Mouse (Mus musculus) forebrain, embryonic 10.5 days (tissue): ENCODE measurements at regions not wholly inside any gene's neighbourhood (a gene's known extent, or its start where the extent isn't known, plus 50 kb on each side); places are given as distances from the start of the nearest gene placed in this dataset.

Experiments
- DNase-seq: peaks from one replicate; pipeline ENCODE4 v3.0.0-alpha.2; 2017; ENCODE audit warnings: low spot score; ENCODE audit errors: extremely low spot score
- H3K27ac ChIP-seq: fragments of 300-500 bp; sonication (generic); 2 replicates; pipeline ENCODE4 v1.5.1; 2016; ENCODE audit warnings: mild to moderate bottlenecking
- H3K27me3 ChIP-seq: fragments of 300-500 bp; sonication (generic); 2 replicates; pipeline ENCODE4 v1.6.1; 2016; ENCODE audit warnings: mild to moderate bottlenecking; ENCODE audit not compliant: poor library complexity, severe bottlenecking
- H3K36me3 ChIP-seq: fragments of 300-500 bp; sonication (generic); replicated peaks from 2 replicates; pipeline ENCODE4 v1.6.1; 2016; ENCODE audit warnings: mild to moderate bottlenecking, moderate library complexity
- H3K4me1 ChIP-seq: fragments of 300-500 bp; sonication (generic); 2 replicates; pipeline ENCODE4 v1.6.1; 2016
- H3K4me3 ChIP-seq: fragments of 300-500 bp; sonication (generic); 2 replicates; pipeline ENCODE4 v1.5.1; 2016; ENCODE audit warnings: mild to moderate bottlenecking, moderate library complexity
- H3K9me3 ChIP-seq: fragments of 300-500 bp; sonication (generic); 2 replicates; pipeline ENCODE4 v1.6.1; 2016; ENCODE audit warnings: mild to moderate bottlenecking, moderate library complexity
- WGBS: fragments of 180-500 bp; shearing (Covaris S2); methylation state at CpG from one replicate; pipeline ENCODE4 v1.1.7; 2016; 5-methylcytosine and 5-hydroxymethylcytosine counted together

- H3K9me3 ChIP-seq: no peaks in the 10 kb centered on the region
- no peaks in the 10 kb centered on the region for H3K36me3 ChIP-seq
- no peak overlapping the region for H3K4me3 ChIP-seq
- 84% methylated on average over 1 of the region's 1 CpGs for WGBS
- no peaks in the 10 kb centered on the region for H3K4me1 ChIP-seq
- H3K27me3 ChIP-seq: no peaks in the 10 kb centered on the region
- no peak for DNase-seq
- H3K27ac ChIP-seq: no peak overlapping the region
Measured at GRCm38 (mm10) chr2:46530686-46531085, 1413.5 kb upstream of the Zeb2 start.

DNA sequence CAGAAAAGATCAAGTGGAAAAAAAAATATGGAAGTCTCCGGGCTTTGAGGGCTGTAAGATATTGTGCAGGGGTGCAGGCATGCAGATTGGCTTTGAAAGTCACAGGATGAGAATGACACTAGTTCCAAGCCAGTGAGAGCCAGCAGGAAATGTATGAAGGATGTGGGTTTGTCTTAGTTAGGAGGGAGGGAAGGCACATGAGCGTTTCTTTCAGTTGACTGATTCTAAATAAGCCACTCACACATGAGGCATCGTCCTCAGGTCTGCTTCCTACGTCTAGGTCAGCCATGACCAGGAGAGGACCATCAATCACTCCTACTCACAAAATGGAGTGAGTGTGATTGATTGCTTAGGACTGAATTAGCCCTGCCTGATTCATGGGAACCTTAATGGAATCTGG is 1408.0 kb upstream of the Zeb2 start:
- no peak overlapping the region for H3K27ac ChIP-seq
- no peak overlapping the region for H3K4me3 ChIP-seq
- WGBS: 70% methylated on average over 4 of the region's 4 CpGs
- H3K9me3 ChIP-seq: no peaks in the 10 kb centered on the region
- H3K4me1 ChIP-seq: peaks cover 9% of the 10 kb centered on the region; the same call in 1 of the 2 replicates
- DNase-seq: no peak
- H3K27me3 ChIP-seq: no peaks in the 10 kb centered on the region
- no peaks in the 10 kb centered on the region for H3K36me3 ChIP-seq

DNA sequence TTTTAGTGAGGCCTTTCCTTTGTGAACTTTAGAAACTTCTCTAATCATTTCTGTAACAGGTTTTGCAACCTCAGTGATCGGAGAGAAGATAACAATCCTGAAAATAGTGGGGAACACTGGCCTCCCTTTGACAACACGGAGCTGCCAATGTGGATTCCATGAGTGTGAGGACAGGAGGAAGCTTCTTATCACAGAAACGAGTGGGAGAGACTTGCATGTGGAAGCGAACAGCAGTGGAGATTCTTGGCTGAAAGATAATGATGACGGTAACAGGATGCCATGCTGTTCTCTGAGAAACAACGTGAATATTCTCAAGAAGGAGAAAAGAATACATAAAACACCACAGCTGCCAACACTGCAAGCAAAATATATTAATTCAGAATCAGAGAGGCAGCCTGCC is 1407.4 kb upstream of the Zeb2 start:
- WGBS: 66% methylated on average over 6 of the region's 6 CpGs
- Histone ChIP-seq H3K27me3 (no peaks in the 10 kb centered on the region), H3K4me3 (no peak overlapping the region), H3K9me3 (no peaks in the 10 kb centered on the region), H3K36me3 (no peaks in the 10 kb centered on the region), H3K4me1 (peaks cover 9% of the 10 kb centered on the region; the same call in 1 of the 2 replicates), H3K27ac (no peak overlapping the region)
- DNase-seq: no peak

GRCm38 (mm10) chr2:46521147-46521965 is 1404.2 kb upstream of the Zeb2 start:
- H3K4me3 ChIP-seq: no peak overlapping the region
- peaks cover 9% of the 10 kb centered on the region; the same call in 1 of the 2 replicates for H3K4me1 ChIP-seq
- WGBS: 76% methylated on average over 5 of the region's 5 CpGs
- H3K27me3 ChIP-seq: no peaks in the 10 kb centered on the region
- DNase-seq: no peak
- no peaks in the 10 kb centered on the region for H3K36me3 ChIP-seq
- H3K27ac ChIP-seq: no peak overlapping the region
- no peaks in the 10 kb centered on the region for H3K9me3 ChIP-seq

DNA sequence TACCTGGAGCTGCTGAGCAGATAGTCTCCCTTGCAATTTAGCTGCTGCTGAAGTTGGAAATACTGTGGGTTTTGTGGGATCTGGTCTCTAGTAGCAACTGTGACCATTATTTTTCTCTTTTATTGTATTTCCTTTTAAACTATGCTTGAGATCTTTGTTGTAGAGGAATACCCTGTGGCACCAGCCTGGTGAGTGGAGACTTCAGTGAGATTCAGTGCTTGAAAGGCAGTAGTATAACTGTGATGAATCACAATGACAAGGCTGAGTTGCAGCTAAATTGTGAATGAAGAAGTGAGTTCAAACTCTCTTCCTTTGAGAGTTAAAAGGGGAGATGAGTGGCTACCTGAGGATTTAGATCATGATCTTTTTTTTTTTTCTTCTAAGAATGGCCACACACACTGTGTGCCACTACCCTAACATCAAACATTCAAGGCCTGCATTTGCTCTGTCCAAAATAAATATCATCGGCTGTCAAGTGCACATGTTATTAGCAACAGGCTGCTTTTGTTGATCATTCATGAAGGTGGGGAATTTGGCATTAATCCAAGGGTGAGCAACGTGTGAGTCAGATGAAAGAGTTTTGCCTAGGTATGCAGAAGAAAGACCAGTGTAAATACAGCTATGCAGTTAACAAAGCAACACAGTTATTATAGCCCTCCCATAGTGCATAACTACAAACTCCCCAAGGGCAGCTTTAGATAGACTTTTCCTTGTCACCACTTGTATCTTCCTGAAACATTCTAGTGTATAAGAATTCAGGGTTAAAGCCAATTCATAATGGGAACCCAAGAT is 1395.2 kb upstream of the Zeb2 start:
- H3K4me3 ChIP-seq: no peak overlapping the region
- H3K27me3 ChIP-seq: no peaks in the 10 kb centered on the region
- no peaks in the 10 kb centered on the region for H3K4me1 ChIP-seq
- 76% methylated on average over 2 of the region's 2 CpGs for WGBS
- no peak overlapping the region for H3K27ac ChIP-seq
- H3K9me3 ChIP-seq: no peaks in the 10 kb centered on the region
- no peaks in the 10 kb centered on the region for H3K36me3 ChIP-seq
- no peak for DNase-seq

DNA sequence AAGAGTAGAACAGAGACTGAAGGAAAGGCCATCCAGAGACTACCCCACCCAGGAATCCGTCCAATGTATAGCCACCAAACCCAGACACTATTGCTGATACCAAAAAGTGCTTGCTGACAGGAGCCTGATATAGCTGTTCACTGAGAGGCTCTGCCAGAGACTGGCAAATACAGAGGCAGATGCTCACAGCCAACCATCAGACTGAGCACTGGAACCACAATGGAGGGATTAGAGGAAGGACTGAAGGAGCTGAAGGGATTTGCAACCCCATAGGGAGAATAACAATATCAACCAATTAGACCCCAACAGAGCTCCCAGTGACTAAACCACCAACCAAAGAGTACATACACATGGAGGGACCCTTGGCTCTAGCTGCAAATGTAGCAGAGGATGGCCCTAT is 1389.8 kb upstream of the Zeb2 start:
- H3K27me3 ChIP-seq: no peaks in the 10 kb centered on the region
- H3K4me1 ChIP-seq: 0 out of 2 replicates have a peak, but pooled peaks cover 5% of the 10 kb centered on the region
- no peak overlapping the region for H3K27ac ChIP-seq
- no peak for DNase-seq
- H3K36me3 ChIP-seq: no peaks in the 10 kb centered on the region
- H3K4me3 ChIP-seq: no peak overlapping the region
- 35% methylated on average over 1 of the region's 1 CpGs for WGBS
- H3K9me3 ChIP-seq: no peaks in the 10 kb centered on the region

- H3K4me1 ChIP-seq: 0 out of 2 replicates have a peak, but pooled peaks cover 5% of the 10 kb centered on the region
- DNase-seq: no peak
- 88% methylated on average over 2 of the region's 2 CpGs for WGBS
- no peak overlapping the region for H3K4me3 ChIP-seq
- H3K36me3 ChIP-seq: no peaks in the 10 kb centered on the region
- H3K27me3 ChIP-seq: no peaks in the 10 kb centered on the region
- no peak overlapping the region for H3K27ac ChIP-seq
- no peaks in the 10 kb centered on the region for H3K9me3 ChIP-seq
Measured at GRCm38 (mm10) chr2:46503074-46503473, 1385.9 kb upstream of the Zeb2 start.

DNA sequence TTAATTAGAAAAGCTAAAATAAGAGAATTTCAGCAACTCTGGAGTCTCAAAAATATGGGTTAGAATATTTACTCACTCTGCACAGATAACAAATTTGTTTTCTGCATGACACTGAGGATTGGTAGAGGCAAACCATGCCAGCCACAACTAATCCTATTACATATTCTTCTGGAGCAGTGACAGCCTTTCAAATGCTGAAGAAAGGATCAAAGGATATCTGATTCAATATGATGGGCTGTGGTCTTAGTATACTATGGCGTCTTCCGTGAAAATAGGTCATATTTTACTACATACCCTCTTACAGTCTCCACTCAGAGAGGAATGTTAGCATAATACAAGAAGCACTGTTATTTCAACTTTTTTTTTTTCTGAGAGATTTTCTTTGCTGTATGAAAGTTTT is 1375.1 kb upstream of the Zeb2 start:
- Histone ChIP-seq H3K4me3 (no peak overlapping the region), H3K36me3 (no peaks in the 10 kb centered on the region), H3K9me3 (no peaks in the 10 kb centered on the region), H3K27me3 (no peaks in the 10 kb centered on the region), H3K4me1 (no peaks in the 10 kb centered on the region), H3K27ac (no peak overlapping the region)
- 39% methylated on average over 2 of the region's 2 CpGs for WGBS
- DNase-seq: no peak

- no peak overlapping the region for H3K27ac ChIP-seq
- 95% methylated on average over 2 of the region's 2 CpGs for WGBS
- H3K36me3 ChIP-seq: no peaks in the 10 kb centered on the region
- DNase-seq: no peak
- H3K4me3 ChIP-seq: no peak overlapping the region
- H3K4me1 ChIP-seq: no peaks in the 10 kb centered on the region
- H3K9me3 ChIP-seq: no peaks in the 10 kb centered on the region
- no peaks in the 10 kb centered on the region for H3K27me3 ChIP-seq
Measured at GRCm38 (mm10) chr2:46491081-46491480, 1373.9 kb upstream of the Zeb2 start.

DNA sequence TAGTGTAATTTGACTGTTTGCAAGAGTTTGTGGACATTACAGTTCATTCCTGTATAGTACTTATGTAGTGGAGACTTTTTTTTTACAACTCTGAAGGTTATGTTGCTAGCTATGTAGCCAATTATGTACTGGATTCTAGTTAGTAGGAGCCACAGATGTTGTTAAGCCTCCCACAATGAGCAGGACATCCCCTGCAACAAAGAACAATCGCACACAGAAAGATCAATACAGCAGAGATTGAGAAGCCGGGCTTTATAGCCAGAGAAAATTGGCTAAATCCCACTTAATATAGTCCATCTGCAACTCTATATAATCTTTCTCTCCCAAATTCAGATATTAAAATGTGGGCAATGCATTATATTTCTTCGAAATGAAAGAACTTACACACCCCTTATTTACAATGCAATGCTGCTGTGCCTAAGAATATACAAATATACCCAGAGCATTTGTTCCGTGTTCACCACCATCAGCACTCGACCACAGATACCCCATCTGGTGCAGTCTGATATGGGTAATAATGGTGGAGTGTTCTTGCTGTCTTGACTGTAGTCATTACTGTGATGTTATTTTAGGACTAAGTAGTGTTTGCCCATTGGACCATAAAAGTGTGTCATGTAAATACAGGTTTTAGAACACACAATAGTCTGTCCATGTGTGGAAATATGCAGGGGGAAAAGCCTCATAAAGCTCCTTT is 1351.9 kb upstream of the Zeb2 start:
- H3K4me3 ChIP-seq: no peak overlapping the region
- DNase-seq: no peak
- no peaks in the 10 kb centered on the region for H3K9me3 ChIP-seq
- no peaks in the 10 kb centered on the region for H3K27me3 ChIP-seq
- H3K27ac ChIP-seq: no peak overlapping the region
- WGBS: 72% methylated on average over 5 of the region's 5 CpGs
- no peaks in the 10 kb centered on the region for H3K36me3 ChIP-seq
- no peaks in the 10 kb centered on the region for H3K4me1 ChIP-seq

DNA sequence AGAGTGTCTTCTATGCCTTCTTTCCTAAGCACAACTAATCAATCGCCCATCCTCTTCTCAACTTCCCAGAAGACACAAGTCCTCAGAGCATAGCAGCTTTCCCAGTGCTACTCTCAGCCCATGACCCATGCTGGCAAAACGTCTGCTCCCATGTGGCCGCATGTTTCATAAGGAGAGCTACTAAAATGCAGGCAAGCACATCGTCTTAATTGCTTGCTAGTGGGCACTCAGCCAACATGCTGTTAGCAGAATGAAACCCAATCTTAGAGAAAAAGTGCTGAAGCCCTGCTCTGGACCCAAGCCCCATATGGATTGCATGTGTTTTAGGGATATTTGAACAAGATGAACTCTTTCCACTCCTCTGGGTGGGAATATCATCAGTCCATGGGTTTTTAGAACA is 1348.2 kb upstream of the Zeb2 start:
- DNase-seq: no peak
- H3K36me3 ChIP-seq: no peaks in the 10 kb centered on the region
- H3K4me1 ChIP-seq: no peaks in the 10 kb centered on the region
- 76% methylated on average over 4 of the region's 4 CpGs for WGBS
- no peaks in the 10 kb centered on the region for H3K27me3 ChIP-seq
- H3K9me3 ChIP-seq: no peaks in the 10 kb centered on the region
- H3K4me3 ChIP-seq: no peak overlapping the region
- H3K27ac ChIP-seq: no peak overlapping the region

DNA sequence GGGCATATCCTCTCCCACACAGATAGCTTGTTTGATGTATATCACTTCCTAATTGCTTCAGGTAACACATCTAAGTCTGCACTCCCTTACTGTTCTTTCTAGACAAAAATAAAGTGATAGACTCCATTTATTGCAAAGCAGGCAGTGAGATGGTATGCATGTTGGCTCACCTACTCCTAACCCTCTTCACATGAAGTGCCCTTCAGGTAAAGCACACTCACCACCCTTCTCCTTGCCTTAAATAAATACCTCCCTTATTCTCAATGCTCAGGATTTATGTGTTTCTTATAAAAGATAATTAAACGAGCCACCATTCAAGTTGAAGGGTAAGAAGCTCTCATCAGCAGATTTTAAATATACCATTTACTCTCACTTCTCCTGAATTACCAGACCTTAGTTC is 1347.7 kb upstream of the Zeb2 start:
- H3K4me3 ChIP-seq: no peak overlapping the region
- no peaks in the 10 kb centered on the region for H3K27me3 ChIP-seq
- WGBS: 96% methylated on average over 1 of the region's 1 CpGs
- no peak overlapping the region for H3K27ac ChIP-seq
- no peaks in the 10 kb centered on the region for H3K9me3 ChIP-seq
- no peaks in the 10 kb centered on the region for H3K36me3 ChIP-seq
- no peaks in the 10 kb centered on the region for H3K4me1 ChIP-seq
- no peak for DNase-seq

DNA sequence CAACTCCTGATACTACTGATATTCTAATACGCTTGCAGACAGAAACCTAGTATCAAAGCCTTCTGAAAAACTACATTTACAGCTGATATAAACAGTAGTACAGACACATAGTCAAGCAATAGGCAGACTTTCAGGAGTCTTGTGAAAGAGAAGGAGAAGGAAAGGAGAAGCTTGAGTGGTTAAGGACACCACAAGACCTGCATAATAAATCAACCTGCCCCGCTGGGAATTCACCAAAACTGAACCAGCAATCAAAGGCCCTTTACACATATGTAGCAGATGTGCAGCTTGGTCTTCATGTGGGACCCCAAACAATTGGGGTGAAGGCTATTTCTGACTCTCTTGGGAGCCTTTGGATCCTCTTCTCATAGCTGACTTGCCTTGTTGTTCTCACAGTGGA is 1345.5 kb upstream of the Zeb2 start:
- Histone ChIP-seq H3K9me3 (no peaks in the 10 kb centered on the region), H3K27ac (no peak overlapping the region), H3K27me3 (no peaks in the 10 kb centered on the region), H3K4me1 (no peaks in the 10 kb centered on the region), H3K4me3 (no peak overlapping the region), H3K36me3 (no peaks in the 10 kb centered on the region)
- DNase-seq: no peak
- 87% methylated on average over 2 of the region's 2 CpGs for WGBS
